Mouse (Mus musculus): Measurements from ENCODE around the gene 1700066M21Rik.

- TF ChIP-seq CTCF (IDR thresholded peaks at IDR 0.05; ENCODE audit: low read depth), result no peak
- TF ChIP-seq EP300 (IDR thresholded peaks at IDR 0.05; ENCODE audit: low read depth), result no peak
Observed at GRCm38 (mm10) chr1:57402116-57402515, 24.7 kb downstream of the 1700066M21Rik start.
